Mouse (Mus musculus): ENCODE data around the gene Hcn2. TPM values are rescaled to one million over a fixed set of nuclear protein-coding genes. Genes with fewer than 3 reads are reported as not detected.
A peak's percentile ranks its signal among the peaks of the same experiment; 100 is the strongest.
"Not testable (repeated sequence)": the region's sequence is repeated elsewhere in the genome, so short reads cannot be mapped to it uniquely, and the experiment has no call there.

Gene Hcn2
- polyA plus RNA-seq, 1 experiment from 2014 or later = 0.69 TPM

GRCm38 (mm10) chr10:79693580-79694378, 22.7 kb upstream of the Hcn2 start:
- H3K27ac ChIP-seq (replicated peaks) = no peak overlapping the region
- no peak for ATAC-seq (replicated peaks)
- H3K4me3 ChIP-seq = no peak overlapping the region
- peaks cover 11% of the 10 kb centered on the region for H3K36me3 ChIP-seq
- H3K4me1 ChIP-seq = peaks cover 12% of the 10 kb centered on the region
- H3K27me3 ChIP-seq = no peaks in the 10 kb centered on the region
- no peak overlapping the region for H3K4me2 ChIP-seq (replicated peaks)
- H3K9me3 ChIP-seq = no peaks in the 10 kb centered on the region
- 77% methylated on average over 12 of the region's 12 CpGs for WGBS
- H3K9ac ChIP-seq (replicated peaks) = no peak overlapping the region

- H3K4me1 ChIP-seq = peaks cover 12% of the 10 kb centered on the region
- H3K36me3 ChIP-seq = peaks cover 6% of the 10 kb centered on the region; the same call in 1 of the 2 replicates
- no peaks in the 10 kb centered on the region for H3K27me3 ChIP-seq
- H3K9me3 ChIP-seq = no peaks in the 10 kb centered on the region
- no peak overlapping the region for H3K27ac ChIP-seq (replicated peaks)
- WGBS = 85% methylated on average over 6 of the region's 6 CpGs
- no peak for ATAC-seq (replicated peaks)
- H3K4me2 ChIP-seq (replicated peaks) = no peak overlapping the region
- no peak overlapping the region for H3K4me3 ChIP-seq
- H3K9ac ChIP-seq (replicated peaks) = no peak overlapping the region
These were observed 22.1 kb upstream of the Hcn2 start for GRCm38 (mm10) chr10:79694379-79694655.

- Histone ChIP-seq H3K4me1 (peaks cover 12% of the 10 kb centered on the region), H3K36me3 (no peaks in the 10 kb centered on the region), H3K4me2 (replicated peaks) (no peak overlapping the region), H3K4me3 (no peak overlapping the region), H3K27me3 (no peaks in the 10 kb centered on the region), H3K9ac (replicated peaks) (no peak overlapping the region), H3K9me3 (no peaks in the 10 kb centered on the region), H3K27ac (replicated peaks) (0 out of 2 replicates have a peak overlapping the region, but pooled peaks have one; percentile 8)
- WGBS = 63% methylated on average over 13 of the region's 13 CpGs
- ATAC-seq (replicated peaks) = no peak; the same call in 1 of the 2 replicates
These were observed 21.0 kb upstream of the Hcn2 start for GRCm38 (mm10) chr10:79695231-79696128.

- no peaks in the 10 kb centered on the region for H3K9me3 ChIP-seq
- H3K9ac ChIP-seq (replicated peaks) = no peak overlapping the region
- 0 out of 2 replicates have a peak overlapping the region, but pooled peaks have one; percentile 8 for H3K27ac ChIP-seq (replicated peaks)
- no peak overlapping the region for H3K4me2 ChIP-seq (replicated peaks)
- no peaks in the 10 kb centered on the region for H3K36me3 ChIP-seq
- no peak overlapping the region for H3K4me3 ChIP-seq
- H3K27me3 ChIP-seq = no peaks in the 10 kb centered on the region
- no peak for ATAC-seq (replicated peaks)
- 70% methylated on average over 9 of the region's 9 CpGs for WGBS
- peaks cover 12% of the 10 kb centered on the region for H3K4me1 ChIP-seq
These were observed 20.2 kb upstream of the Hcn2 start for GRCm38 (mm10) chr10:79696129-79696651.

- Histone ChIP-seq H3K27ac (replicated peaks) (no peak overlapping the region), H3K4me3 (no peak overlapping the region), H3K4me1 (peaks cover 12% of the 10 kb centered on the region), H3K4me2 (replicated peaks) (no peak overlapping the region), H3K9me3 (no peaks in the 10 kb centered on the region), H3K27me3 (no peaks in the 10 kb centered on the region), H3K9ac (replicated peaks) (no peak overlapping the region), H3K36me3 (no peaks in the 10 kb centered on the region)
- no peak for ATAC-seq (replicated peaks)
- WGBS = 86% methylated on average over 6 of the region's 6 CpGs
These were observed 18.5 kb upstream of the Hcn2 start for GRCm38 (mm10) chr10:79697916-79698315.

GRCm38 (mm10) chr10:79698459-79698858, 18.0 kb upstream of the Hcn2 start:
- Histone ChIP-seq H3K9me3 (no peaks in the 10 kb centered on the region), H3K9ac (replicated peaks) (no peak overlapping the region), H3K4me2 (replicated peaks) (no peak overlapping the region), H3K4me3 (no peak overlapping the region), H3K4me1 (peaks cover 13% of the 10 kb centered on the region), H3K36me3 (no peaks in the 10 kb centered on the region), H3K27ac (replicated peaks) (no peak overlapping the region), H3K27me3 (no peaks in the 10 kb centered on the region)
- ATAC-seq (replicated peaks) = no peak
- WGBS = 96% methylated on average over 6 of the region's 6 CpGs

- H3K4me3 ChIP-seq = no peak overlapping the region
- H3K27me3 ChIP-seq = no peaks in the 10 kb centered on the region
- 57% methylated on average over 7 of the region's 7 CpGs for WGBS
- no peak overlapping the region for H3K27ac ChIP-seq (replicated peaks)
- no peaks in the 10 kb centered on the region for H3K9me3 ChIP-seq
- no peaks in the 10 kb centered on the region for H3K36me3 ChIP-seq
- H3K4me1 ChIP-seq = peaks cover 18% of the 10 kb centered on the region
- H3K9ac ChIP-seq (replicated peaks) = no peak overlapping the region
- no peak overlapping the region for H3K4me2 ChIP-seq (replicated peaks)
- no peak for ATAC-seq (replicated peaks)
These were observed 15.8 kb upstream of the Hcn2 start for GRCm38 (mm10) chr10:79700676-79701075.

- H3K4me2 ChIP-seq (replicated peaks) = no peak overlapping the region
- H3K4me3 ChIP-seq = no peak overlapping the region
- no peak overlapping the region for H3K9ac ChIP-seq (replicated peaks)
- H3K27ac ChIP-seq (replicated peaks) = no peak overlapping the region
- no peaks in the 10 kb centered on the region for H3K36me3 ChIP-seq
- WGBS = 75% methylated on average over 10 of the region's 10 CpGs
- peaks cover 22% of the 10 kb centered on the region for H3K4me1 ChIP-seq
- ATAC-seq (replicated peaks) = no peak
- no peaks in the 10 kb centered on the region for H3K9me3 ChIP-seq
- no peaks in the 10 kb centered on the region for H3K27me3 ChIP-seq
These were observed 14.8 kb upstream of the Hcn2 start for GRCm38 (mm10) chr10:79701443-79702129.

- H3K4me1 ChIP-seq = peaks cover 35% of the 10 kb centered on the region
- 90% methylated on average over 4 of the region's 4 CpGs for WGBS
- H3K9ac ChIP-seq (replicated peaks); H3K36me3 ChIP-seq; H3K9me3 ChIP-seq; H3K27ac ChIP-seq (replicated peaks); H3K4me3 ChIP-seq; ATAC-seq (replicated peaks); H3K4me2 ChIP-seq (replicated peaks); H3K27me3 ChIP-seq: not testable (repeated sequence)
These were observed 13.5 kb upstream of the Hcn2 start for GRCm38 (mm10) chr10:79702970-79703369.

- ATAC-seq (replicated peaks) = peak; percentile 9; the same call in 1 of the 2 replicates
- Histone ChIP-seq H3K9me3 (no peaks in the 10 kb centered on the region), H3K36me3 (0 out of 2 replicates have a peak, but pooled peaks cover 2% of the 10 kb centered on the region), H3K9ac (replicated peaks) (peak overlapping the region; percentile 50), H3K4me1 (peaks cover 36% of the 10 kb centered on the region), H3K27ac (replicated peaks) (peak overlapping the region; percentile 73), H3K27me3 (no peaks in the 10 kb centered on the region), H3K4me3 (peak overlapping the region; percentile 89), H3K4me2 (replicated peaks) (peak overlapping the region; percentile 48)
- WGBS = 75% methylated on average over 10 of the region's 10 CpGs
These were observed 12.9 kb upstream of the Hcn2 start for GRCm38 (mm10) chr10:79703541-79703940.

GRCm38 (mm10) chr10:79704065-79704969, 12.1 kb upstream of the Hcn2 start, which contains the start of gene Bsg:
Gene Bsg (plus strand): TSS chr10:79704491.
- Histone ChIP-seq H3K36me3 (peaks cover 9% of the 10 kb centered on the region; the same call in 1 of the 2 replicates), H3K4me3 (peak within 1 kb of the TSS; percentile 89), H3K27me3 (no peaks in the 10 kb centered on the region), H3K9ac (replicated peaks) (peak within 1 kb of the TSS; percentile 89), H3K4me2 (replicated peaks) (peak within 1 kb of the TSS; percentile 91), H3K9me3 (no peaks in the 10 kb centered on the region), H3K4me1 (peaks cover 36% of the 10 kb centered on the region), H3K27ac (replicated peaks) (peak within 1 kb of the TSS; percentile 73)
- ATAC-seq (replicated peaks) = peak; percentile 94
- under 1% methylated on average over 65 of the region's 65 CpGs for WGBS
